In genomic region chr3:139083778-139084539, GRCm38 (mm10) we compare ENCODE assay signal across 20 mouse cellular contexts. TPM values are rescaled to one million over a fixed set of nuclear protein-coding genes. Genes with fewer than 3 reads are reported as not detected.
A peak's percentile ranks its signal among the peaks of the same experiment; 100 is the strongest.
DNase-seq lines count a peak whose midpoint lies in the region; ATAC-seq lines count a peak whose summit lies in the region.
"Had no signal": no experiment of that assay in that cellular context is flagged by ENCODE, and none has a peak within 500 bp of the region (broad histone marks: within the 10 kb centered on the region; RNA-seq: fewer than 3 reads in every experiment).

No protein-coding gene starts in this region.

- H3K9me3 ChIP-seq in intestine, embryonic 15.5 days = peaks cover 4% of the 10 kb centered on the region; the same call in 1 of the 2 replicates
- no peaks in the 10 kb centered on the region; the same call in 1 of the 2 replicates for H3K9me3 ChIP-seq in forebrain, embryonic 11.5 days (ENCODE audit: control insufficient read depth, low read length)

- no peak overlapping the region for H3K4me2 ChIP-seq in intestine, embryonic 15.5 days (replicated peaks)
- H3K4me2 ChIP-seq in forebrain, embryonic 11.5 days (ENCODE audit: low read depth, low read length, severe bottlenecking) = no peak overlapping the region
- H3K4me2 ChIP-seq: embryonic facial prominence, embryonic 12.5 days; forebrain, embryonic 12.5 days had no signal

- DNase-seq in retina, embryonic 14.5 days (ENCODE audit: low spot score) = peak; percentile 17
- DNase-seq in retina, postnatal 1 day = no peak
- no peak for DNase-seq in lung, postnatal 10 days
- DNase-seq in forebrain, embryonic 11.5 days (ENCODE audit: low spot score) = no peak
- DNase-seq: adrenal gland, adult 8-10 months; adrenal gland, postnatal 14 days; adrenal gland, postnatal 36 days; cerebellum, adult 11-12 months; cerebellum, adult 2 months; cerebellum, adult 9-10 months; cerebellum, postnatal 10 days; cerebellum, postnatal 25 days had no signal

- no peak overlapping the region for H3K9ac ChIP-seq in intestine, embryonic 15.5 days
- no peak overlapping the region for H3K9ac ChIP-seq in forebrain, embryonic 11.5 days (ENCODE audit: low read length)
- H3K9ac ChIP-seq: embryonic facial prominence, embryonic 12.5 days; forebrain, embryonic 12.5 days had no signal

- H3K36me3 ChIP-seq in intestine, embryonic 15.5 days = no peaks in the 10 kb centered on the region
- H3K36me3 ChIP-seq in forebrain, embryonic 11.5 days (ENCODE audit: control insufficient read depth, insufficient read depth, low read length) = no peaks in the 10 kb centered on the region
- H3K36me3 ChIP-seq: embryonic facial prominence, embryonic 10.5 days; embryonic facial prominence, embryonic 12.5 days; forebrain, embryonic 12.5 days had no signal

- no peaks in the 10 kb centered on the region for H3K27me3 ChIP-seq in intestine, embryonic 15.5 days (replicated peaks)
- H3K27me3 ChIP-seq in forebrain, embryonic 11.5 days (ENCODE audit: control insufficient read depth, insufficient read depth, low read length) = no peaks in the 10 kb centered on the region
- H3K27me3 ChIP-seq: embryonic facial prominence, embryonic 12.5 days; forebrain, embryonic 12.5 days; Patski had no signal

- WGBS in intestine, embryonic 15.5 days = 51% methylated on average over 5 of the region's 5 CpGs
- 90% methylated on average over 5 of the region's 5 CpGs for WGBS in forebrain, embryonic 11.5 days

- H3K27ac ChIP-seq in intestine, embryonic 15.5 days = no peak overlapping the region
- H3K27ac ChIP-seq in forebrain, embryonic 11.5 days (ENCODE audit: low read depth, low read length) = no peak overlapping the region
- H3K27ac ChIP-seq: embryonic facial prominence, embryonic 10.5 days; embryonic facial prominence, embryonic 12.5 days; forebrain, embryonic 12.5 days had no signal

- no peaks in the 10 kb centered on the region for H3K4me1 ChIP-seq in intestine, embryonic 15.5 days (replicated peaks)
- no peaks in the 10 kb centered on the region for H3K4me1 ChIP-seq in forebrain, embryonic 11.5 days (replicated peaks; ENCODE audit: control insufficient read depth, insufficient read depth, low read length)
- H3K4me1 ChIP-seq: embryonic facial prominence, embryonic 10.5 days; embryonic facial prominence, embryonic 12.5 days; forebrain, embryonic 12.5 days had no signal

- H3K4me3 ChIP-seq in intestine, embryonic 15.5 days (replicated peaks) = no peak overlapping the region
- no peak overlapping the region for H3K4me3 ChIP-seq in forebrain, embryonic 11.5 days (ENCODE audit: low read depth, low read length)
- H3K4me3 ChIP-seq: embryonic facial prominence, embryonic 10.5 days; embryonic facial prominence, embryonic 12.5 days; forebrain, embryonic 12.5 days had no signal

- ATAC-seq in intestine, embryonic 15.5 days = peak; percentile 80
- ATAC-seq in forebrain, embryonic 11.5 days (replicated peaks; ENCODE audit: low FRiP score) = no peak
- ATAC-seq: activated CD4-positive, CD25-positive, alpha-beta regulatory T cell, adult 4 months; forebrain, embryonic 14.5 days; forebrain, embryonic 16.5 days; Patski had no signal

RNA-seq across cellular contexts. Expression of gene Rap1gds1, which starts 9.0 kb away (rescaled TPM):
- polyA plus RNA-seq in intestine, embryonic 15.5 days (2015; fragmentation: Nextera tagmentation; extraction: Ambion mirVana) = 49.5 and 53.2 TPM in 2 replicates
- polyA plus RNA-seq in forebrain, embryonic 11.5 days (2014; fragmentation: Nextera tagmentation; extraction: Ambion mirVana) = 67.8 and 67.9 TPM in 2 replicates
